8 mouse cellular contexts compared by ENCODE assay signal in the genomic region with DNA sequence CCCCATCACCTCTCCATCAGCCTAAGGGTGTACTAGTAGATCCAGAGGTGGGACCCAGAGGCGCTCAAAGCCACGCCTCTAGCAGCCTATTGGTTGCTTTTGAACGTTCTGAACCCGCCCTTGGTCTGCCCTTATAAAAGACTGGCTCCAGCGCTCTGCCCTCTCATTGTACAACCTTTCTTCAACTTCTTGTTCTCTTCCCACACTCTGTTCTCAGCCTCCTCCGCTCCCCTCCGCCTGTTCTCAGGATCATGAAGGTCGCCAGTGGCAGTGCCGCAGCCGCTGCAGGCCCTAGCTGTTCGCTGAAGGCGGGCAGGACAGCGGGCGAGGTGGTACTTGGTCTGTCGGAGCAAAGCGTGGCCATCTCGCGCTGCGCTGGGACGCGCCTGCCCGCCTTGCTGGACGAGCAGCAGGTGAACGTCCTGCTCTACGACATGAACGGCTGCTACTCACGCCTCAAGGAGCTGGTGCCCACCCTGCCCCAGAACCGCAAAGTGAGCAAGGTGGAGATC. TPM values are rescaled to one million over a fixed set of nuclear protein-coding genes. Genes with fewer than 3 reads are reported as not detected.
A peak's percentile ranks its signal among the peaks of the same experiment; 100 is the strongest.
DNase-seq lines count a peak whose midpoint lies in the region; ATAC-seq lines count a peak whose summit lies in the region.

Gene Id1, plus strand, starts transcription at position 162 of the 512 bp plus-strand sequence.

- peak within 1 kb of the TSS; percentile 84 for H3K4me3 ChIP-seq in hindbrain, embryonic 11.5 days (ENCODE audit: low read depth, low read length)

- H3K4me2 ChIP-seq in hindbrain, embryonic 11.5 days (replicated peaks; ENCODE audit: low read depth, low read length): peak within 1 kb of the TSS; percentile 84

- no peaks in the 10 kb centered on the region for H3K9me3 ChIP-seq in hindbrain, embryonic 11.5 days (ENCODE audit: control insufficient read depth, low read length)

- DNase-seq in Muller cell, postnatal 12 days (ENCODE audit: inconsistent ontology term): peak; percentile 93
- peak; percentile 71 to 75 for DNase-seq in cerebellum, postnatal 10 days
- peak; percentile 64 to 68 for DNase-seq in frontal cortex, postnatal 10 days (ENCODE audit: low spot score in 2 of 2)
- DNase-seq in hindbrain, embryonic 11.5 days (ENCODE audit: low spot score): peak; percentile 92
- peak; percentile 64 to 72 for DNase-seq in layer of hippocampus, postnatal 14 days (ENCODE audit: low spot score in 2 of 2)
- DNase-seq in lung, postnatal 14 days: peak; percentile 91
- DNase-seq in retina, postnatal 1 day: peak; percentile 97
- DNase-seq in thymus, postnatal 4 days: peak; percentile 82

- no peaks in the 10 kb centered on the region for H3K27me3 ChIP-seq in hindbrain, embryonic 11.5 days (ENCODE audit: control insufficient read depth, insufficient read depth, low read length)

- WGBS in hindbrain, embryonic 11.5 days: under 1% methylated on average over 28 of the region's 28 CpGs

- no peaks in the 10 kb centered on the region for H3K36me3 ChIP-seq in hindbrain, embryonic 11.5 days (ENCODE audit: control insufficient read depth, insufficient read depth, low read length)

- H3K9ac ChIP-seq in hindbrain, embryonic 11.5 days (ENCODE audit: low read depth, low read length): peak within 1 kb of the TSS; percentile 86

- peak within 1 kb of the TSS; percentile 80 for H3K27ac ChIP-seq in hindbrain, embryonic 11.5 days (ENCODE audit: low read depth, low read length)

- ATAC-seq in hindbrain, embryonic 11.5 days (ENCODE audit: low FRiP score): peak; percentile 74

- H3K4me1 ChIP-seq in hindbrain, embryonic 11.5 days (replicated peaks; ENCODE audit: control insufficient read depth, insufficient read depth, low read length): peaks cover 6% of the 10 kb centered on the region

RNA-seq across cellular contexts. Expression of gene Id1, which starts in this region (rescaled TPM):
- polyA plus RNA-seq in hindbrain, embryonic 11.5 days (2014; fragmentation: Nextera tagmentation; extraction: Ambion mirVana): 166 and 168 TPM in 2 replicates
- total RNA-seq in layer of hippocampus, postnatal 14 days (2021): 10 to 100 TPM; 32.9 to 35.8 TPM

Comparison
In these comparisons a context has a peak if more than half of its experiments do, and no peak if none do; other contexts are left out.
1. Peak in every context shown above with its lines: DNase-seq, ATAC-seq, H3K4me3 ChIP-seq and H3K27ac ChIP-seq.